Mouse (Mus musculus) activated CD4-positive, CD25-positive, alpha-beta regulatory T cell, adult 4 months (primary cell): ENCODE data around the gene Hipk1. TPM values are rescaled to one million over a fixed set of nuclear protein-coding genes. Genes with fewer than 3 reads are reported as not detected.
"Not testable (repeated sequence)": the region's sequence is repeated elsewhere in the genome, so short reads cannot be mapped to it uniquely, and the experiment has no call there.

Experiments
- ATAC-seq: one replicate; pipeline ENCODE4 v1.8.0; 2017
- polyA plus RNA-seq, 2 experiments: library from polyadenylated mRNA; unstranded; fragments of 100-300 nt; shearing (Covaris generic); gene quantifications; one replicate each; pipeline ENCODE4 v1.2.1; 2017

The Hipk1 gene
- 10 to 100 TPM; 27.5 to 58.6 TPM for polyA plus RNA-seq

DNA sequence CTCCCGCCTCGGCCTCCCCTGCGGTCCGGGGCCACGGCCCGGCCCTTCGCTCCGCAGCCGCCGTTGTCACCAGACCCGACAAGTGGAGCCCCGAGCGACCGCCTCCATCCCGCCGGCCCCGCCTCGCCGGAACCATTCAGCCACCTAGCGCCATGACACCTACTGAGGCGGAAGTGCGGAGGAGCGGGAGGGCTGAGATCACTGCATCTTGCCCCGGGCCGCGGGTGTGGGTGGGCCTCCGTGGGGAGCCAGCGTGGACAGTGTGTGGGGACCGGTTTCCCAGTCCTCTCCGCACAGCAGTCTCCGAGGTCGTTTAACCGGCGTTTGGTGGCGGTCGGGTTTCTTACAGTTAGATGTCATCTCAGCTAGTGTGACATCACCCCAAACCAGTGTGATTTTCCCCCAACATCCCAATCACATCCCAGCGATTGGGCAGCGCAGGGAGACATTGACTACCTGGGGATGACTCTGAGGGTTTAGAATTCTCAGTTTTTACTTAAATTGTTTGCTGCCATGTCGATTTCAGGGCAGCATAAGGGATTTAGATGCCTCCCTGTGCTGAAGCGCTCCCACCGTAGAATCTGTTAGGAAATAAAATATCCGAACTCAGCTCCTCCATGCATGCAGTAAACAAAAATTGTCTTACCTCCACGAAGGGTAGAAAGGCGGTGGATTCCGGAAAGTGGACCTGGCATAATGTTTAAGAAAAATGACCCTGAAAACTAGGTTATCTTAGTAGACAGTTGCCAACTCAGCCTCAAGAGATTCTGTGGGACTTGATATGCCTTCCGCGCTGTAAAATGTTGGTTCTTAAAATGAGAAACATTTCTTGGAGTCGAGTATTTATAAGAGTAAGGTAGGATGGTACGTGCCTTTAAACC is at the start of gene Hipk1:
Gene Hipk1 (minus strand): TSS at position 334 of the 881 bp plus-strand sequence.
- peak; percentile 83 for ATAC-seq

DNA sequence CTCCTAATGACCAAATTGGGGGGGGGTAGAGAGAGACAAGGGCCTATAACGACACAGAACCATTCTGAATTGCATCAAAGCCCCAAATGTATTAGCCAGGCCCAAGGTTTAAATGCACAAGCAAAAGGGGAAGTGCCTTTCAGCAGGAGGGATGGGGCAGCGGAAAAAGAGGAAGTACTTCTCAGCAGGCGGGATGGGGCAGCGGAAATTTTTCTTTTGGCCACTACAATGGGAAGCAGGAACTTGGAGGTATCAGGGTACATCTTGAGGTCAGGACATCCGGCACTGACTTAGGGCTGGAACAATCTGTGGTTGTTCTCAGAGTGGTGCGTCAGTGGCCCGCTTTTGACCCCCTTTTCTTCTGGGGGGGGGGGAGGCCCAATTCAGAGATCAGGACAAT is 49.6 kb upstream of the Hipk1 start:
- not testable (repeated sequence) for ATAC-seq

DNA sequence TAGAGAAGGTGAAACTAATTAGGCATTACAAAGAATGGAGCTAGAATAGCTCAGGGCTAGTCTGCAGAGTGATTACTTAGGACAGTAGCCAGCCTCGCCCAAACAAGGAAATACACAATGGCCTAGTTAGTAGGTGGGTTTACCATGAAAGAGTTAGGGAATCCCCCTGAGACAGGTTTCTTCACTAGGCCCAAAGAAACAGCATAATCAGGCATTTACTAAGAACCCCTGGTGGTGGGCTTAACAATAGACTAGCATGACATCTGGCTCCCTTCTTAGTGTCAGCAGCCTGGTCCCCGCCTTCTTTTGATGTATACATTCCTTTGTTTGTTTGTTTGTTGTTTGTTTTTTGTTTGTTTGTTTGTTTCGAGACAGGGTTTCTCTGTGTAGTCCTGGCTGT is 48.8 kb upstream of the Hipk1 start:
- not testable (repeated sequence) for ATAC-seq

DNA sequence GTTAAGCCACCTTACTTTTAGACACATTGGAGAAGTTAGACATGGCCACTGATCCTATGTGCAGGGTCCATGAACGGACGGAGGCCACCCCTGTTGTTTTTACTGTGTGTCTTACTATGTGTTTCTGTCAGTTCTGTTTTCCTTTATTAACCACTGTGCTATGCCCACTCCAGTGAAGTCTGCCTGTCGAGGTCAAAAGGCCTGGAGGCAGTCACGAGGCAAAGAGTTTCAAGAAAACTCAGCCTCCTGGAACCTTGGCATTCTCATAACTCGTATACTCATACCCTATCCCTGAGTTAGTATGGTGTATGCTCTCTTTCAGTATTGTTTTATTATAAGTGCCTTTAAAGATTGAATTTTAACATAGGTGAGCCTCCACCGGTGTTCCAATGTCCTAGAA is 48.3 kb upstream of the Hipk1 start:
- ATAC-seq: no peak

DNA sequence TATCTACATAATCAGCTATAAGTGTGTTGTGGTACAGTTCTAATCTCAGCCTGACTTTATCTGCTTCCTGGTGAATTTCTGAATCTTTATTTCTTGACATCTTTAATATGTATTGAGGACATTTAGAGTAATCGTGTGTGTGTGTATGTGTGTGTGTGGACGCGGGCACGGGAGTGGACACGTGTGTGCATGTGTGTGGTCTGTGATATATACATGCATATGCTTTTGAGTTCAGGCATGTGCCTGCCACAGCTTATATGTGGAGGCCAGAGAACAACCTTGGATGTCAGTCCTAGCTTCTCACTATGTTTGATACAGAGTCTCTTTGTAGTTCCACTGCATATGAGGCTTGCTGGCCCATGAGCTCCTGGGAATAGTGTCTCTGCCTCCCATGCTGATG is 45.1 kb upstream of the Hipk1 start:
- ATAC-seq: no peak

DNA sequence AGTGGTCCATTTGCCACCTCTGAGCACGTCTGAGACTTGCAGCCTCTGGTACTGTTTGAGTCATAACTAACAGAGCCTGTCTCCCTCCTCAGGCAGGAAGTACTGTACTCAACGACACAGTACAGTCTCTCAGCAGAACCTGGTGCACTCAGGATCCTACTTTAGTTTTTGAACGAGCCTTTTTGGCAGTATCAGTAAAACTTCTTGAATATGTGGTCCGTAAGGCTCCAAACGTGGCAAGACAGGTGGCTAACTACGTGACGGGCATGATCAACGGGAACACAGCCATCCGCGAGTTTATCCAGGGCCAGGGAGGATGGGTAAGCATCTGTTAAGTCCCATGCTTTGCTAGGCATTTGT is 44.6 kb upstream of the Hipk1 start:
- ATAC-seq: peak; percentile 89

DNA sequence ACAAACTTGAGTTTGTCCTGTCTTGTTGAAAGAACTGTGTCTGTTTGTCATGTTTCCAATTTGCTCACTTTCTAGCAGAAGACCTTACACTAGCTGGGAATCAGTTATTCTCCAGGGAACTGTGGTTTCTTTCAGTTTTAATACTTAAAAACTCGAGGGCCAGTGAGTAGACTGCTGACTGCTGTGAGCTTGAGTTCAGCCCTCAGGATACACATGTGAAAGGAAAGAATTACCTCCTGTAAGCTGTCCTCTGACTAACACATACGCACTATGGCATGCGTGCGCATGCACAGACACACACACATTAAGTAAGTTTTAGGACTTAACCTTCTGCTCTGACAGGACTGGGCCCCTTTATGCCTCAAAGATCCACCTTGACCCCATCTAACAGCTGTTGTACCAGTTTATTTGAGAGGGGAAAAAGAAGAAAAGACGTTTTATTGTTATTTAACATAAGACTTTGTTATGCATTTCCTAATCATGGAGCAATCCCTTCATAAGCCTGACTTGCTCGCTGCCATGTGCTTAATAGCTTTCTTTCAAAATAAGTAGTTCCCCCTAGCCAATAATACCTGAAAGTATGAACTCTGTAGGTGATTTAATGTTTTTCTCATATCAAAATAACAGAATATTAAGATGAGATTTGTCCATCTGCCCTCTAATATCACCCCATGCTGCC is 44.0 kb upstream of the Hipk1 start:
- no peak for ATAC-seq

DNA sequence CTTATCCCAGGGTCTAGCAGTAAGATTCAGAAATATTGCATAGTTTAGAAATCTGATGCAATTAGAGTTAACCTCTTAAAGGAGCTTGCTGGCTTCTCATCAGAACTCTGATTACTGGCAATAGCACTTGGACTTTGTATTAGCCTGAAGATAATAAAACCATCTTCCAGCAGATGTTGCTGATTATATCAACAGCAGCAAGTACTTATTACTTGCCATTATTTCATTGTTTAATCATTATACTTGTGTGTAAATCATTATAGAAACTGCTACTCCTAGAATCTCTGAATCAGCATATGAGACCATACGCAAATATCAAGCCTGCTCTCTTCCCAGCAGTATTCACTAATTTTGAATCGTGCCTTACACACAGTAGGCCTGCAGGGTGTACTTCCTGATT is 42.6 kb upstream of the Hipk1 start:
- no peak for ATAC-seq

DNA sequence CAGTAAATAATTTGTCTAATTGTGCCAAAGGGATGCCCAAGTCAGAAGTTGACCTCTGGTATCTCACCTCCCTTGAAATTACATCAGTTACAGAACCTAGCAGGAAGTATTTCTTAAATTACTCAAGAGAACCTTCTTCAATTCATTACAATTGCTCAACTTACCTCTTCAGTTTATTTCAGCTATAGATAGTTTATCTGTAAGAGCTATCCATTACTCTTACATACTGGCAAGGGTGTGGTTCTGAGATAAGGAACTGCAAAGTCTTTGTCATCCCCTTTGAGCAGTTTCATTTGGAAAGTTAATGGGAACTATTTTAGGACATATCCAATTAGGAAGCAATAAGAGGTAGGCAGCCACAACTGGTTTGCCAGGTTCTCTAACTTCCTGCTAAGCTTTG is 41.1 kb upstream of the Hipk1 start, which contains the start of gene Bcl2l15:
Gene Bcl2l15 (plus strand): TSS at position 176 of the 400 bp plus-strand sequence.
- no peak for ATAC-seq

DNA sequence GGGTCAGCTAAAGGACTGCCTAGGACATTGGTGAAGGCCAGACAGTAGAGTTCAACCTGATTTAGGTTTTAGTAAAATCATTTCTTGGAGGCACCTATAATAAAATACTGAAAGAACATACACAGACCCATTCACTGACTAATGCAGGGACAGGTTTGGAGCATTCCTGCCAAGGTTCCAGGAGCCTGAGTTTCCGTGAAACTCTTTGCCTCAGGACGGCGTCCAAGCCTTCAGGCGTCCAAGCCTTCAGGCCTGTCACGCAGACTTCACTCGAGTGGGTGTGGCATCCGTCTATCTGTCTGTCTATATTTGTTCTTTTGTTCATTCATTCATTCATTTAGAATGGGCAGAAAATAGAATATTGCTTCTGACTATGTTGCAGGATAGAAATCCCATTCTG is 39.8 kb upstream of the Hipk1 start:
- no peak for ATAC-seq

DNA sequence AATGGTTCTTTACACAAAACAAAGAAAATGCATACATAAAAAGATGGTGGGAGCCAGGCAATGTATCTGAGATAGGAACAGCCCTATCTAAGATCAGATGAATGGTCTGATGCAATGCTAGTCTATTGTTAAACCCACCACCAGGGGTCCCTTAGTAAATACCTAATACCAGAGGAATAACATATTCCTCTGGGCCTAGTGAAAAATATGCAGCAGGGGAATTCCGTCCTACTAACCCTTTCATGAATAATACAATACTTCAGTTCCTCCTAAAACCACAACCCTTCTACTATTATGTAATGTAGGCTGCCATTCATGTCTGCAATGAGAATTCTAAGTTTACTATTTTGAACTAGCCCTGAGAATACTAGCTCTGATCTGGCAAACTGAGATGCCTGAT is 39.3 kb upstream of the Hipk1 start:
- peak; percentile 54 for ATAC-seq

DNA sequence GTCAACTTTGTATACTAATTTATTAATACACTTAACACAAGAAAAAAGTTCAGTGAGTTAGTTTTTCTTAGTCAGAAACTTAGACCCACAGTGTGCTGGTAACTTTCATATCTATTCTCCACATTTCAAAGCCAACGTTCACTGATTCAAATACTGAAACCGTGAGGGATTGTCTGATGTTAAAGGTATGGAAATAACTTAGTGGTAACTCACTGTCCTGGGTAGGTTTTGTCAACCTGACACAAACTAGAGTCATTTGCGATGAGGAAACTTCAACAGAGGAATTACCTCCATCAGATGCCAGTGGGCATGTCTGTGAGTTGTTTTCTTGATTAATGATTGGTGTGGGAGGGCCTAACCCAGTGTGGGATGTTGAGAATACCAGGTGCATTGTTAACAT is 37.7 kb upstream of the Hipk1 start:
- peak; percentile 26 for ATAC-seq

DNA sequence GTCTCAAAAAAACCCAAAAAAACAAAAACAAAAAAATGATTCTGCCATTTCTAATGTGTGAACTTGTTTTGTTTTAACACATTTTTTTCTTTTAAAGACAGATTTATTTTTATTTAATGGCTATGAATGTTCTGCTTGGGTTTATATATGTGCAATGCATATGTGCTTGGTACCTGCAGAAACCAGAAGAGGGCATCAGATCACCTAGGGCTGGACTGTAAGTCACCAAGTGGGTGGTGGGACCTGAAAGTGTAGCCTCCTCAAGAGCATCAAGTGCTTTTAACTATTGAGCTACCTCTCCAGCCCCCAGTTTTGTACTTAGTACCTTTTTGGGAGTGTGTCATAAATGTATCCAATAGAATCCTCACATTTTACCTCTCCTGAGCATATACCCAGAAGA is 36.2 kb upstream of the Hipk1 start:
- ATAC-seq: no peak

DNA sequence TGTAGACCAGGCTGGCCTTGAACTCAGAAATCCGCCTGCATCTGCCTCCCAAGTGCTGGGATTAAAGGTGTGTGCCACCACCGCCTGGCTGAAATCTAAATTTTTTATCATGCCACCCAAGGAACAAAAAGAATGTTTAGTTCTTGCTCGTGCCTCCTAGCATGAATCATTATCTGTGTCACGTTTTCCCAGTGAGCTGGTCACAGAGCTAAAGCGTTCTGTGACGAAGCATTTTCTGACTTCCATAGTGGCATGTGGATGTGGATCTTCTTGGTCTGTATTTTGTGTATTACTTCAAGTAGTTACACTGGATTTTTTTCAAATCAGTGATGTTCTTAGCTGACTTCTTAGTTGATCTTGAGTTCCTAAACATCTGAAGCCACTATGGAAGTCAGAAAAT is 19.6 kb upstream of the Hipk1 start:
- no peak for ATAC-seq

DNA sequence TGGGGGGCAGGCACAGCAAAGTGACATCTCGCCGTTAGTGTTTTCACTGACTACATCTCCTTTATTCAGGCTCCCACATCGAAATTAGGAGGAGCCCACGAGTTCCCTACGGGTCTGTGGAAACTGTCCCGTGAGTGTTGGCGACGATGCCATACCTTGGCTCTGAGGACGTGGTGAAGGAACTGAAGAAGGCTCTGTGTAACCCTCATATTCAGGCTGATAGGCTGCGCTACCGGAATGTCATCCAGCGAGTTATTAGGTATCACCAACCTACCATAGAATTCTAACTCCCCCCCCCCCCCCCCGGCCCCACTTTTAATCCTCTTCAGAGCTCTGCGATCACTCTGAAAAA is 18.4 kb upstream of the Hipk1 start:
- ATAC-seq: peak; percentile 29

DNA sequence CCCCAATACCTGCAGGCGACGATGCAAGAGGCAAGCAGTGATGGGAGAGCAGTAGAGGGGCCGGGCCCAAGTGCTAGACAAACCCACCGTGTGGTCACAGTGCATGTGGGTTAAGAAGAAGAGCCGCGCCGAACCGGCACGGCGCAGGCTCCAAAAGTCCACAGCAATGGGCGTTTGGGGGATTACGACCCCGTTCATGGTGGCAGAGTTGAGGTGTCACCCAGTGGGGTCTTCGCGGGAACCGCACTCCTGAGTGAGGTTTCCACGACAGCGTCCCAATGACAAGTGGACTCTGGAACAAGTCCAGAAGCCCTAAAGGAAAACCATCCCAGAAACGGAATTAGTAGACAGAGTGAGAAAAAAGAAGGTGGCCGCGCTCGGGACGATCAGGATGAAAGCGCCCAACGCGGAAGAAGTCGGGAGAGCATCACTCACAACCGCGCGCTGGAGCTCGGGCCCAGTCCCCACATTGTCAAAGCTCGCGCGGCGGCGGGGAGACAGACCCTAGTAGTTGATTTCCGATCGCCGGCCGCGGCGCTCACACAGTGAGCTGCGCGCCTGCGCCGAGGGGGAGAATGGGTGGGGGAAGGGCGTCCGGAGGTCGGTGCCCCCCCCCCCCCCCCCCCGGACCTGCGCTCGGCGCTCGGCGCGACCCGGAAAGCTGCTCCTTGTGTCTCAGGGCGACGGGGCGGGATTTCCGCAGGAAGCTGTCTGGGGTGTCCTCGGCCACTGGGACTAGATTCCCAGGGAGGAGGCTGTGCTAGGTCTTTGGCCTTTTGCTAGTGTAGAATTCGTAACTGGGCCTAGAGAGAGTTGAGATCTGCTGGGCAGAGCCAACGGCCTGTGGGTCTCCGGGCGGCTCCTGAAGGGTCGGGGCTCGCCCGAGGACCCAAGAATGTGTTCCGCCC is 17.8 kb upstream of the Hipk1 start, which contains the start of the genes Dclre1b, Ap4b1 and Gm43064:
Gene Dclre1b (minus strand): TSS at position 554 of the 908 bp plus-strand sequence.
Gene Ap4b1 (plus strand): TSS at position 630 of the 908 bp plus-strand sequence.
Gene Gm43064 (plus strand): TSS at position 683 of the 908 bp plus-strand sequence.
- peak; percentile 86 for ATAC-seq

DNA sequence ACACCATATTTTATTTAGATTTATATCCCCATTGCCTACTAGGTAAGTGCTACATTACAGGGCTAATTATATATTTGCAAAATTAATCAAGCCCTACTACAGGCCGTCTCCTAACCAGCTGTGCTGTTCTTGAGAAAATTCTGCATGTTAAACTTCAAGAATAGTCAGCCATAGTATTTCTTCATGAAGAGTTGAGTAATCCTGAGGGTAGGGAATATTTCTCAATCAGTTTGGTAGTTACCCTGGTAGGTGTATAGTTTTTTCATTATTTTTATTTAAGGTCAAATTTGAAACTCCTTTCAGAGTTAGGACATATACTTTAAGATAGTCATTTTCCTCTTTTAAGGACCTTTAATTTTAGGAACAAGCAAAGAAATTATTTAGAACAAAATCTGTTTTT is 14.3 kb upstream of the Hipk1 start:
- ATAC-seq: no peak

DNA sequence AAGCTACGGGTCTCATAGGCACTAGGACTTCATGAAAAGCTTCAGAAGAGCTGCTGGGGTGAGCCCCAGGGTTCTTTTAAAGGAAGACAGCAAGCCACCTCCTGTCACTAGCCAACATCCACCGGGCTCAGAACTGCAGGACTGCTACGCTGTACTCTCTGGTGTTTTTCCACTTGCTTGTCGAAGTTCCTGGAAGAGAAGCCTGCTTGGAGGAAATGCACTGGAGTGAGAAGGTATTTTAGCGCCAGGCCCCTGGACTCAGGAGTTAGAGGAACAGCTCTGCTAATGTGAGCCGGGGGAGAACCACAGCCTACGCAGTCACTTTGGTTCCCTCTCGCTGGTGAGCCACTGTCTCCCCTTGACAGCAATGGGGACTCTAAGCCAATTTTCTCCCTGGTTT is 11.5 kb upstream of the Hipk1 start:
- ATAC-seq: peak; percentile 27

DNA sequence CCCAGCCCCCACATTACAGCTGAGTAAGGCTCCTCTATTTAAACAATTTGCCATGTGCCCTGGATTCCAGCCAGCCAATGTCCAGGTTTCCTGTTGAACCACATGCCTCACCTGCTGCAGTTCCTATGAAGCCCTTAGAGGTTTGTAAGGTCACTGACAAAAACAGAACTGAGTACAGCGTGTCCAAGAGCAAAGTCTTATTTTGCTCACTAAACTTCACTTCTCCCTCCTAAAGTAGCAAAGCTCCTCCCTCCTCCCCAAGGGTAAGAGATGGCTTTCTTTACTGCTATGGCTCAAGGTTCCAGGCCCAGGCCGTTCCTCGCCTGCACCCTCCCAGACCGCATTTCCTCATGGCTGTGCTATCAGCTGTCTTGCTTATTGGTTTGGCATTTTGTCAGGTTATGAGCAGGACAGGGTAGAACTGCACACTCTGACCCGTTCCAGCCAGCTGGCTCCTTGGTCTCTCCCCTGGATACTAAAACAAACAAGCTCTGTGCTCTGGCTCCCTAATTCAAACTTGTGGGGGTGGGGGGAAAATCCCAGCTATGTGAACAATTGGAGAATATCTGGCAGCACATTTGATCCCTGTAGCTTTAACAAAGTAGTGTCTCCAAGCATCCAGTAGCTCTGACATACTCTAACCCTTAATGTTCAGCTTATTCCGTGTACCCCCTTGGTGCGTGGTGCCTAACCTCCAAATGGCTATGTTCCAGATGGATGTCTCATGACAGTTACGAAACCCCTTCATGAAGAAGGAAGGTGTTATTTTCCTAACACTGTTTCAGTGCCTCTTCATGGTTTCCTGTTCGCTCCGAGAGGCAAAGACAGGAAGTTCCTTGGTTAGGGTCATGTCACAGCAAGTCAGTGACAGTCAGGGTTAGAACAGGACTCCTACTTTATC is 10.5 kb upstream of the Hipk1 start:
- ATAC-seq: peak; percentile 91

DNA sequence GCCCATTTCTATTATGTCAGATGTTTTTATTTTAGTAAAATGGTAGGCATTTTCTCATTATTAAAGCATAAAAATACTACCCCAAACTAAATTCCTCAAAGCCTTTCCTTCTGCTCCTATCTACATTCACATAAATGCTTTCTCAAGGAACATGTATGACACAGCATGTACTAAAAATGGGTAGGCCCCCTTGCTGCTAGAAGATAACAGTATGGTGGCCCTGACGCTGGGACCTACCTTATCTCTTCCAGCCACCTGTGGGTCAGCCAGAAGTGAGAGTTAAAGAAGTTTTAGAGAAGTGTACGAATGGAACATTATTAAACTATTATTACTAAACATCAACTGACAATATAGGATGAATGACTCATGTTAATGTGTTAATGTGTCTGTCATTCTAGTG is 8.1 kb upstream of the Hipk1 start:
- ATAC-seq: no peak

DNA sequence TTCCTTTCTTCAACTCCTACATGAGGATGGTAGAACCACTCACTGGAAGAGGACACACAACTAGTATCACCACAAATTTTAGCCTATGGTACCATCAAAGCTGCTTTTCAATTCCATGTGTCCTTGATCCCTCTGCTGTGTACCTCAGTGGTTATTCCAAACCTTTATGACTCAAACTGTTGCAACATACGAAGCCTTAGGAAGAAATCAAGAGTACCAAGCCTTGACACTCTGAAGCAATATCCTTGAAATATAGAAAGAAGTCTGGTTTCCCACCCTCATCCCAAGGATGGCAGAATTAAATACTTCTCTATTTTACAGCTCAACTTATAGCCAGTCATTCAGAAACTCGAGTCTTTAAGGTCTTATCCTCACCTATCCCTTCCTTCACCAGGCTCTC is 5.0 kb upstream of the Hipk1 start:
- ATAC-seq: no peak

DNA sequence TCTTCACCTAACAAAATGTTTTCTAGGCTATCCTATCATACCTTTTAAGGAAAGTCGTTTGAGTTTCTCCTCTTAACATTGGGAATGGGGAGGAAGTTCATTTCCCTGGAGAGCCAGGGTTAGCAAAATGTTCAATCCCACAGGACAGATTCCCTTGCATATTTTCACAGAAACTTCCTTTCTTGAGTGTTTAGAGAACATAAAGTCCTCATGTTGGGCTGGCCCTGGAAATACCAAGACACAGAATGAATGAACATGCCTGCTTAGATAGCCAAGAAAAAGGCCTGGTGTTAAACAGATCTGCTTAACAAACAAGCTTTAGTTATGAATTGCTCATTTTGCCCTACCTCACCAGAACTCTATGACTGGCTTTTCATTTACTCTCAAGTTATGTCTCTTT is 1.2 kb upstream of the Hipk1 start:
- ATAC-seq: no peak
